Mouse (Mus musculus) liver, embryonic 14.5 days (tissue): ENCODE data around the gene Gm17268. TPM values are rescaled to one million over a fixed set of nuclear protein-coding genes. Genes with fewer than 3 reads are reported as not detected.

Source experiments
- ATAC-seq: fragments of 200-750 bp; cut with Nextera tagmentation; 2 replicates; pipeline ENCODE4 v1.8.0; 2017; ENCODE audit warnings: moderate number of reproducible peaks, mild to moderate bottlenecking, moderate library complexity; ENCODE audit not compliant: insufficient read depth
- DNase-seq, 3 experiments: peaks; one replicate each; pipeline ENCODE4 v3.0.0-alpha.2; 2012 to 2013; ENCODE audit warnings: low read depth in 3 of 3, low spot score in 3 of 3
- H3K27ac ChIP-seq: fragments of 300-500 bp; sonication (generic); 2 replicates; pipeline ENCODE4 v1.5.1; 2014; ENCODE audit warnings: moderate library complexity, mild to moderate bottlenecking, control low read depth, inconsistent platforms
- H3K27me3 ChIP-seq: fragments of 300-500 bp; sonication (generic); 2 replicates; pipeline ENCODE4 v1.6.1; 2014; ENCODE audit warnings: mild to moderate bottlenecking, low read length, moderate library complexity; ENCODE audit not compliant: control insufficient read depth, insufficient read depth
- H3K36me3 ChIP-seq: fragments of 300-500 bp; sonication (generic); replicated peaks from 2 replicates; pipeline ENCODE4 v1.6.1; 2014; ENCODE audit warnings: low read depth; ENCODE audit not compliant: control insufficient read depth, insufficient read depth
- H3K4me1 ChIP-seq, 2 experiments: fragments of 200-500 bp in 1 of 2; fragments of 300-500 bp in 1 of 2; sonication (generic) in 1 of 2; replicated peaks; 2 replicates each; pipeline ENCODE4 v1.6.1; 2012 to 2014; ENCODE audit warnings: antibody characterized with exemption in 1 of 2, inconsistent platforms in 1 of 2, low read length in 1 of 2; ENCODE audit not compliant: control insufficient read depth in 2 of 2, insufficient read depth in 2 of 2
- H3K4me2 ChIP-seq: fragments of 300-500 bp; sonication (generic); 2 replicates; pipeline ENCODE4 v1.6.1; 2014; ENCODE audit warnings: low read depth, mild to moderate bottlenecking, control low read depth, moderate library complexity
- H3K4me3 ChIP-seq, 2 experiments: fragments of 200-500 bp in 1 of 2; fragments of 300-500 bp in 1 of 2; sonication (generic) in 1 of 2; 2 replicates each; pipeline ENCODE4 v1.5.1; 2012 to 2014; ENCODE audit warnings: low read depth in 2 of 2, low read length in 2 of 2, mild to moderate bottlenecking in 2 of 2, control low read depth in 1 of 2, inconsistent platforms in 1 of 2, moderate library complexity in 1 of 2; ENCODE audit not compliant: insufficient read depth in 1 of 2
- H3K9ac ChIP-seq: fragments of 300-500 bp; sonication (generic); replicated peaks from 2 replicates; pipeline ENCODE4 v1.6.1; 2014; ENCODE audit warnings: mild to moderate bottlenecking, control low read depth, moderate library complexity
- H3K9me3 ChIP-seq: fragments of 300-500 bp; sonication (generic); 2 replicates; pipeline ENCODE4 v1.6.1; 2016; ENCODE audit warnings: low read length, mixed read lengths; ENCODE audit not compliant: control insufficient read depth
- CTCF ChIP-seq: IDR thresholded peaks from 2 replicates; pipeline ENCODE4 v1.5.1; 2016; ENCODE audit warnings: antibody characterized with exemption, low read depth, control low read depth
- EP300 ChIP-seq: IDR thresholded peaks from 2 replicates; pipeline ENCODE4 v1.6.1; 2016; ENCODE audit warnings: antibody characterized with exemption, low read depth
- WGBS: fragments of 180-500 bp; shearing (Covaris S2); extraction: QIAGEN DNeasy Blood & Tissue Kit; methylation state at CpG from one replicate; pipeline ENCODE4 v1.1.7; 2014; ENCODE audit not compliant: insufficient replicate concordance; 5-methylcytosine and 5-hydroxymethylcytosine counted together
- polyA plus RNA-seq, 2 experiments: library from polyadenylated mRNA; depleted of rRNA in 1 of 2; stranded (reverse) in 1 of 2; unstranded in 1 of 2; fragments of >200 nt; fragmentation: Nextera tagmentation in 1 of 2; extraction: Ambion mirVana in 1 of 2; gene quantifications; 2 replicates each; pipeline versions ENCODE4 v1.2.1 to v1.2.3; 2012 to 2014

Gene Gm17268
- polyA plus RNA-seq, 2 experiments = not detected

DNA sequence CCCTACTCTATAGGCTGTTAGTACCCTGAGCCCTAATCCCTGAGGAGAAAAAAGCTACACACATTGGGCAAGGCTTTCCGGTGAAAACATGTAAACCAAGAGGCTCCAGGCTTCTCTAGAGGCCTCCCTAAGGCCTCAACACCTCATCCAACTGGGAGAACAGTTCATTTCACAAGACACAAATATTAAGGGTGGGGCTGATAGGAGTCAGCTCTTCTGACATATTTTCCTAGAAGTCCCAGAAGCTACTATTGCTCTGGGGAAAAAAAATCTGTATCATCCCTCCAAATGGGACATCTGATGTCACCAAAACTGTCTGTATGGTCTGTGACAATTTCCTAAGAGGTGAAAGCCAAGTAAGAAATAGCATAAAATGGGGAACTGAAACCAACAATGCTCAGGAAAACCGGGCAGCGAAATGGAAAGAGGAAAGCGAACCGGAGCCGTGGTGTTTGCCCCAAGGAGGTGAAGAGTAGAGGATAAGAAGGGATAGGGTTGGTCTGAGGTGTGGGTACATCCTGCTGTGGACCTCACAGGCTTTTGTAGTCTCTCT, 15.8 kb downstream of the Gm17268 start:
- Histone ChIP-seq H3K4me2 (no peak overlapping the region), H3K4me3 (no peak overlapping the region), H3K9ac (no peak overlapping the region), H3K4me1 (peaks cover 0 to 8% of the 10 kb centered on the region in 2 experiments; a peak in 2 of 4 replicates), H3K27me3 (no peaks in the 10 kb centered on the region), H3K9me3 (no peaks in the 10 kb centered on the region), H3K36me3 (no peaks in the 10 kb centered on the region), H3K27ac (no peak overlapping the region)
- DNase-seq (no peak), ATAC-seq (no peak)
- WGBS = 62% methylated on average over 6 of the region's 6 CpGs
- TF ChIP-seq CTCF (no peak), EP300 (no peak)

DNA sequence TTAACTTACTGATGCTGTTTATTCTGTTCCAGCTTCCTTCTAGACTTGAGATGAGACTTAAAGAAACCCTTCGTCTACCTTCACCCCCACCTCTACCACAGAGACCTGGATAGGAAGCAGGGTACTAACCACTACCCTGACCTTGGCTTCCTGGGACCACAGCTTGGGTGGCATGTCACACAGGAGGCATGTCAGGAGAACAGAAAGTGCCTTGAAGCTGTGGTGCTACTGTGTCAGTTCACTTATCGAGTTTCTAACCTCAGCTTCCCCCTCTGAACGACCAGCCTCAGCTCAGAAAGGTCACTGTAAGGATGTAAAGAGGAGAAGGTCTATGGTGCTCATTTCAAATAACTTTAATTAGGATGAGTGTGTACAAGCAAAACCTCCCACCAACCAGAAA, 17.0 kb downstream of the Gm17268 start:
- H3K27me3 ChIP-seq = no peaks in the 10 kb centered on the region
- H3K9ac ChIP-seq = no peak overlapping the region
- H3K4me3 ChIP-seq = no peak overlapping the region
- no peak for ATAC-seq
- H3K4me1 ChIP-seq = peaks cover 0 to 8% of the 10 kb centered on the region in 2 experiments; a peak in 2 of 4 replicates
- H3K27ac ChIP-seq = no peak overlapping the region
- no peaks in the 10 kb centered on the region for H3K36me3 ChIP-seq
- DNase-seq = no peak
- no peak overlapping the region for H3K4me2 ChIP-seq
- no peaks in the 10 kb centered on the region for H3K9me3 ChIP-seq
- WGBS = 27% methylated on average over 3 of the region's 3 CpGs
- TF ChIP-seq CTCF = no peak
- no peak for TF ChIP-seq EP300

DNA sequence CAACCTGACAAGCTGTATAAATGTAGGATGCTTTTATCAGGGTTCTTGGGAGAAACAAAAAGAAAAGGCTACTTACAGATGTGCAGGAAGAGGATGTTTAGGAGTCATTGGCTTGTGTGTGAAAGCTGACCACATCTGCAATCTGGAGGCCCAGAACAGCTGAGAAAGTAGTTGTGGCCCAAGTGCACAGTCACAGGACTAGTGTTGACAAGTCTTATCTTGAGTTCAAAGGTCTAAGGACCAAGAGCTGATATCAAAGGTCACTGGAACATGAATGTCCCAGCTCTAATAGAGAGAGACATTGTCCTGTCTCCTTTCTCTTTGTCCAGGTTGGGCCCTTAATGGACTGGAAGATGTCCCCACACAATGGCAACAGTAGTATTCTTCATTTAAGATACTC, 18.6 kb downstream of the Gm17268 start:
- no peak overlapping the region for H3K4me2 ChIP-seq
- DNase-seq (no peak), ATAC-seq (no peak)
- H3K27me3 ChIP-seq = no peaks in the 10 kb centered on the region
- no peaks in the 10 kb centered on the region for H3K9me3 ChIP-seq
- peaks cover 0 to 8% of the 10 kb centered on the region in 2 experiments; a peak in 2 of 4 replicates for H3K4me1 ChIP-seq
- no peak overlapping the region for H3K9ac ChIP-seq
- H3K4me3 ChIP-seq = no peak overlapping the region
- H3K36me3 ChIP-seq = no peaks in the 10 kb centered on the region
- H3K27ac ChIP-seq = no peak overlapping the region
- TF ChIP-seq EP300 = no peak
- no peak for TF ChIP-seq CTCF

DNA sequence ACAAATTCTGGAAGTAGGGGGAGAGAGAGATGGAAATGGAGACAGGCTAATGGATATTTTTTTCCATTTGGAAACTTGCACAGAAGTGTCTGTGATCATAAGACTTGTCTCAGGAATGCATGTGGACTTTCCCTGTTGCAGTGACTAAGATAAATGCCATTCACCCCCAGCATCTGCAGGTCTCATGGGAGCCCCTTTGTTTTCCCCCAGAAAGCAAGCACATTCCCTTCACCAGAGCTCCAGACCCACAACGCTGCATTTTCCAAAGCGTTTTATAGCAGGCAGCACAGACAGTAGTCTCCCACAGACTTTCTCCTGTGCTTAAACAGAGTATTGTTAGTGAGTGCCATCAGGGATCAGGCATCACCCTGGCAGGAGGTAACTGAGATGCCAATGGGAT, 19.0 kb downstream of the Gm17268 start:
- TF ChIP-seq EP300 = no peak
- no peak for TF ChIP-seq CTCF
- ATAC-seq (no peak), DNase-seq (no peak)
- Histone ChIP-seq H3K36me3 (no peaks in the 10 kb centered on the region), H3K4me3 (no peak overlapping the region), H3K27me3 (no peaks in the 10 kb centered on the region), H3K27ac (no peak overlapping the region), H3K4me1 (peaks cover 0 to 8% of the 10 kb centered on the region in 2 experiments; a peak in 2 of 4 replicates), H3K9me3 (no peaks in the 10 kb centered on the region), H3K4me2 (no peak overlapping the region), H3K9ac (no peak overlapping the region)
- 38% methylated on average over 2 of the region's 2 CpGs for WGBS

DNA sequence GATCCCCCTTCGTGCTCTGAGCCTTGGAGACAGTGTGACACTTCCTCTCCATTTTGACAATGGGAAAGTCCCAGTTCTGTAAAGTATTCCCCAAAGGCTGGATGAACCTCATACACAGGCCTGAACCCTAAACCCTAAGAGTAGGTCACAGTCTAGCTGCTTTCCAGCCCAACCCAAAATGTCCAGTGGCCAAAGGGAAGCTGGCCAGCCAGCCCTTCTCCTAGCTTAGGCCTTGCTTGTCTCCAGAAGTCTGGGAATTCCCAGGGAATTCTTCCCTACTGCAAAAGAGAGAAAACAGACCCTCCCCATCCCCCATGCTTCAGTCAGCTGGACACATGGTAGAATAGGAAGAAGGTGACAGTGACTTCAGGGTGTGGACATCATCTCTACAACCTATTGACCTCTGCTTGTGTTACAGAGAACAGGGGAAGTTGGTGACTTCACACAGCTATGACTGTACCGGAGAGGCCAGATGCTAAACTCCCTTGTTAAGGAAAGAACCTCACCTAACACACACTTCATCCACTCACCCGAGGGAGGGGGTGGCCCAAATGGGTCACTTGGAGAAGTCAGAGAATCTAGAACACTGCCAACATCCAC, 22.1 kb downstream of the Gm17268 start:
- TF ChIP-seq EP300 (no peak), CTCF (no peak)
- no peak for DNase-seq
- WGBS = 31% methylated on average over 3 of the region's 3 CpGs
- H3K4me3 ChIP-seq = no peak overlapping the region
- H3K27me3 ChIP-seq = no peaks in the 10 kb centered on the region
- H3K4me2 ChIP-seq = no peak overlapping the region
- H3K4me1 ChIP-seq = peaks cover 0 to 8% of the 10 kb centered on the region in 2 experiments; a peak in 2 of 4 replicates
- no peaks in the 10 kb centered on the region for H3K9me3 ChIP-seq
- no peak overlapping the region for H3K27ac ChIP-seq
- ATAC-seq = no peak
- no peaks in the 10 kb centered on the region for H3K36me3 ChIP-seq
- H3K9ac ChIP-seq = no peak overlapping the region
